Mouse (Mus musculus): Measurements from ENCODE around the gene Zfp219. TPM values are rescaled to one million over a fixed set of nuclear protein-coding genes. Genes with fewer than 3 reads are reported as not detected.

Zfp219 gene
- 10 to 100 TPM; 11.5 to 12.5 TPM for total RNA-seq (2023)

DNA sequence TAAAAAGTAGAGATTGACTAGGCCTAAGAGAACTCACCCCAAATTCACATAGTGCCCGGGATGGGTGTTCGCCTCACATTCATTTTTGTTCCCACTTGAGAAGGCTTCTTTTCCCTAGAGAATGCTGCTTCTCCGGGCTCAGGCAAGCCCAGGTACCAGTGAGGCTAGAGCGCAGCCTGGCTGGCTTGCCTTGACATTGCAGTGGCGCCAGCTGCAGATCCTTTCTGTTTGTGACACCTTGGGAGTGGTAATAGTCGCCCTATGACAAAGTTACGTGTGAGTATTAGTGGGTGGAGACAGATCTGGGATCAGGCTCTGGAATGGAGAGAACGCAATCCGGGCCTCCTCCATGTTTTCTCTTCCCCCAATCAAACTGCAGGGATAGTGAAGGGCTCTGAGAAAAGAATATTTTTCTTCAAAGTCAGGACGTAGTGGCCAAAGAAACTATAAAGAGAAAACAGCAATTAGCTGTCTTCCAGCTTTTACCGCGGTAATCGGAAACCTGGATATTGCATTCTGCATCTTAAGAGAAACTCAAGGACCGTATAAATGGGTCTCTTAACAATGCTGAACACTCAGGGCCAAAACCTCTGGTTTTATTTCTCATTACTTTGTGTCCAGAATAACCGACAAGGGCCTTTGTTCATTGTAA, at the start of gene Zfp219:
Gene Zfp219, minus strand, starts transcription at position 248 of the 652 bp plus-strand sequence.

GRCm38 (mm10) chr14:52042359-52042758, 21.8 kb upstream of the Zfp219 start, which contains the start of gene Olfr221:
Gene Olfr221 (minus strand): TSS chr14:52042459.

GRCm38 (mm10) chr14:52015445-52016100, 5.0 kb downstream of the Zfp219 start, which contains the start of gene Tmem253:
Gene Tmem253 (plus strand): TSS chr14:52015658.

DNA sequence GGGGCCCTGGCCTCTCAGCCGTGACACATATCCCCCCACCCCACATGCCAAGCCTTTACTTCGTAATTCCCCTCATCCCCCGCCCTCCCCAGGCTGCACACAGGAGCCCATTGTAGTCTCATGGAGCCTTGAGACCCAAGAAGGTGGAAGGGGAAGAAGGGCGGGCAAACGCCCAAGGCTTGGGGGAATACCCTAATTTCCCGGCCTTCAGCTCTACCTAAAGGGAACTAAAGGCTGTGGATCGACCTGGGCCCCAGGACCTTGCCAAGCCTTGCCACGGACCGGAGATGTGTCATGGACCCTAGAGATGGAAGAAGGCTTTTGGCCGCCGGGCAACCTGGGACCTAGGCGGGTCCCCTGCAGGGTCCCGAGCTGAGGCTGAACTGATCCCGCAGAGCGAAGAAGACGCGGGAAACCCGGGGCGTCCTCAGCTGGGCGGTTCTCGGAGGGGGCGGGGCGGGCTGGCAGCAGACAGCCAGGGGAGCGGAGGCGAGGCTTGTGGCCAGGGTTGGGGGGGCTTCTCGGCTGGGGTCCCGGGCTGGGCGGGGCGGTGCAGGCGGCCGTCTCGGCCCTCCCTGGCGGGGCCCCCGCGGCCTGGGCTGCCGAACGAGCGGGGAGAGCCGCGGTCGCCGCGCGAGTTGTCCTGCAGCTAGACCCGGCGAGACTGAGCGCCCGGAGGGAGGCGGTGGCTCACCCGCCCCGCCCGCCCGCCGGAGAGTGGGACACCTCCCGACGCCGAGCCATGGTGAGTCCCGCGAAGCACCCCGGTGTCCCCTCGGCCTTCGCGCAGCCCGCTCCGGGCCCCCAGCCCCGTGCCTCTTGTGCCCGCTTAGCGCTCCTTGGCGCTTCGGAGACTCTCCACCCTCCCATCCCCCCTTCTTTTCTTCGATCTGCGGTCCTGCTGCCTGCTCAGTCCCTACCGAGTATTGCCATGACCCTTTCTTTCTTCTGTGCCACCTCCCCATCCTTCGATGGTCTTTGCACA, 36.0 kb downstream of the Zfp219 start, which contains the start of gene Arhgef40:
Gene Arhgef40, plus strand, starts transcription at position 473 of the 985 bp plus-strand sequence.

Other genes starting within 250 kb of the Zfp219 start
- not detected for gene Ang4, start 247.1 kb downstream of the Zfp219 start, total RNA-seq (2023)
- gene AY358078, start 220.7 kb downstream of the Zfp219 start, total RNA-seq (2023) = not detected
- gene Ear6, start 167.0 kb downstream of the Zfp219 start, total RNA-seq (2023) = 10 to 100 TPM; 11.6 to 35.3 TPM
- 10 to 100 TPM; 10.7 to 12.1 TPM for gene Mettl17, start 135.9 kb downstream of the Zfp219 start, total RNA-seq (2023)
- gene Slc39a2, start 127.8 kb downstream of the Zfp219 start, total RNA-seq (2023) = under 1 TPM; 0.15 to 0.28 TPM
- 1 to 10 TPM; 1.5 to 2.0 TPM for gene Ndrg2, start 106.6 kb downstream of the Zfp219 start, total RNA-seq (2023)
- gene Tppp2, start 102.3 kb downstream of the Zfp219 start, total RNA-seq (2023) = not detected
- not detected for gene Rnase13, start 98.0 kb downstream of the Zfp219 start, total RNA-seq (2023)
- 10 to 100 TPM in 1 of 2 experiments, 1 to 10 TPM in 1; 7.1 to 11.2 TPM for gene Arhgef40, start 36.0 kb downstream of the Zfp219 start, total RNA-seq (2023)
- gene Tmem253, start 5.1 kb downstream of the Zfp219 start, total RNA-seq (2023) = under 1 TPM in 1 of 2 experiments, not detected in 1; 0.66 TPM
- not detected for gene Olfr221, start 21.7 kb upstream of the Zfp219 start, total RNA-seq (2023)
- gene Hnrnpc, start 83.3 kb upstream of the Zfp219 start, total RNA-seq (2023) = 100 to 1,000 TPM; 225 to 228 TPM
- gene Rpgrip1, start 90.0 kb upstream of the Zfp219 start, total RNA-seq (2023) = 1 to 10 TPM in 1 of 2 experiments, under 1 TPM in 1; 0.42 to 2.3 TPM
- gene Supt16, start 176.7 kb upstream of the Zfp219 start, total RNA-seq (2023) = 10 to 100 TPM; 62.9 to 63.8 TPM
- 100 to 1,000 TPM in 1 of 2 experiments, 10 to 100 TPM in 1; 89.4 to 100 TPM for gene Chd8, start 237.0 kb upstream of the Zfp219 start, total RNA-seq (2023)